Mouse (Mus musculus) heart, adult 2 months (tissue): ENCODE measurements at regions not wholly inside any gene's neighbourhood (a gene's known extent, or its start where the extent isn't known, plus 50 kb on each side); places are given as distances from the start of the nearest gene placed in this dataset.

Source experiments
- CTCF ChIP-seq: fragments of 200-600 bp; IDR thresholded peaks from 2 replicates; pipeline ENCODE4 v1.8.1; 2022; ENCODE audit warnings: antibody characterized with exemption, mild to moderate bottlenecking, moderate library complexity
- POLR2A ChIP-seq: fragments of 200-500 bp; IDR thresholded peaks from 2 replicates; pipeline ENCODE4 v1.6.1; 2011; ENCODE audit warnings: mild to moderate bottlenecking, low read depth, low read length, control low read depth; ENCODE audit not compliant: insufficient read depth

DNA sequence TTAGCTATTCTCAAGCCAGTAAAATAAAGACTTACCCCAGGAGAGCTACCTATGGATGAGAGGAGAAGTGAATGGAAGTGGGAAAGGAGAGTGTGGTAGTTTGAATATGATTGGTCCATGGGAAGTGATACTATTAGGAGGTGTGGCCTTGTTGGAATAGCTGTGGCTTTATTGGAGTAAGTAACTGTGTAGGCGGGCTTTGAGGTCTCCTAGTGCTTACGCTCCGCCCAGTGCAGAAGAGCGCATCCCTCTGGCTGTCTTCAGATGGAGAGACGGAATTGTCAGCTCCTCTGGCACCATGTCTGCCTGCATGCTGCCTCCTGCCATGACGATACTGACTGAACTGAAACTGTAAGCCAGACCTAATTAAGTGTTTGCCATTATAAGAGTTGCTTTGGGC is 129.6 kb downstream of the Zfp281 start:
- no peak for TF ChIP-seq POLR2A
- TF ChIP-seq CTCF, result no peak
